Mouse (Mus musculus) MEL (cell line): ENCODE data around the gene Klhdc7b. TPM values are rescaled to one million over a fixed set of nuclear protein-coding genes. Genes with fewer than 3 reads are reported as not detected.

Experiments used
- DNase-seq: peaks from one replicate; pipeline ENCODE4 v3.0.0; 2011; ENCODE audit warnings: low read depth, low spot score
- H3K27ac ChIP-seq: 2 replicates; pipeline ENCODE4 v1.5.1; 2012; ENCODE audit warnings: low read depth, mild to moderate bottlenecking, control low read depth, low read length, moderate library complexity; ENCODE audit not compliant: control insufficient read depth
- H3K27me3 ChIP-seq, 2 experiments: fragments of 150-350 bp in 1 of 2; sonication (generic) in 1 of 2; 2 replicates each; pipeline ENCODE4 v1.6.1; 2012; ENCODE audit warnings: low read length in 2 of 2, mild to moderate bottlenecking in 2 of 2, improper control_type of control experiment in 1 of 2, moderate library complexity in 1 of 2; ENCODE audit not compliant: insufficient read depth in 2 of 2, control insufficient read depth in 1 of 2
- H3K36me3 ChIP-seq, 2 experiments: 2 replicates each; pipeline ENCODE4 v1.6.1; 2012 to 2014; ENCODE audit warnings: low read length in 2 of 2, improper control_type of control experiment in 1 of 2, inconsistent platforms in 1 of 2, mild to moderate bottlenecking in 1 of 2; ENCODE audit not compliant: insufficient read depth in 2 of 2, control insufficient read depth in 1 of 2
- H3K4me1 ChIP-seq, 2 experiments: fragments of 150-350 bp in 1 of 2; sonication (generic) in 1 of 2; 2 replicates each; pipeline ENCODE4 v1.6.1; 2012; ENCODE audit warnings: low read length in 2 of 2, improper control_type of control experiment in 1 of 2, mild to moderate bottlenecking in 1 of 2; ENCODE audit not compliant: insufficient read depth in 2 of 2, control insufficient read depth in 1 of 2
- H3K4me3 ChIP-seq, 2 experiments: fragments of 150-350 bp in 1 of 2; sonication (generic) in 1 of 2; 2 replicates each; pipeline ENCODE4 v1.5.1; 2012; ENCODE audit warnings: low read depth in 2 of 2, low read length in 2 of 2, mild to moderate bottlenecking in 2 of 2, moderate library complexity in 2 of 2, control low read depth in 1 of 2, improper control_type of control experiment in 1 of 2; ENCODE audit not compliant: control insufficient read depth in 1 of 2, insufficient read depth in 1 of 2
- H3K79me2 ChIP-seq: 2 replicates; pipeline ENCODE4 v1.6.1; 2012; ENCODE audit warnings: mild to moderate bottlenecking, low read length, moderate library complexity; ENCODE audit not compliant: control insufficient read depth, poor library complexity, insufficient read depth
- H3K9ac ChIP-seq: 2 replicates; pipeline ENCODE4 v1.6.1; 2012; ENCODE audit warnings: low read depth, mild to moderate bottlenecking, control low read depth, low read length, moderate library complexity; ENCODE audit not compliant: control insufficient read depth, poor library complexity, severe bottlenecking
- H3K9me3 ChIP-seq: fragments of 150-350 bp; sonication (generic); replicated peaks from 2 replicates; pipeline ENCODE4 v1.6.1; 2012; ENCODE audit warnings: mild to moderate bottlenecking, low read length, improper control_type of control experiment, moderate library complexity; ENCODE audit not compliant: insufficient read depth
- BHLHE40 ChIP-seq: IDR thresholded peaks from 2 replicates; pipeline ENCODE4 v1.6.1; 2012; ENCODE audit warnings: low read depth, mild to moderate bottlenecking, inconsistent platforms, low read length, improper control_type of control experiment, borderline replicate concordance
- CHD1 ChIP-seq: IDR thresholded peaks from 2 replicates; pipeline ENCODE4 v1.6.1; 2012; ENCODE audit warnings: low read depth, mild to moderate bottlenecking, inconsistent platforms, low read length, improper control_type of control experiment
- ELF1 ChIP-seq: IDR thresholded peaks from 2 replicates; pipeline ENCODE4 v1.6.1; 2014; ENCODE audit warnings: low read depth, mild to moderate bottlenecking, inconsistent platforms, low read length, improper control_type of control experiment, moderate library complexity
- ETS1 ChIP-seq: IDR thresholded peaks from 2 replicates; pipeline ENCODE4 v1.6.1; 2012; ENCODE audit warnings: low read depth, mild to moderate bottlenecking, inconsistent platforms, low read length, improper control_type of control experiment, moderate library complexity
- GABPA ChIP-seq: IDR thresholded peaks from 2 replicates; pipeline ENCODE4 v1.6.1; 2012; ENCODE audit warnings: low read depth, mild to moderate bottlenecking, inconsistent platforms, low read length, improper control_type of control experiment, moderate library complexity
- GATA1 ChIP-seq: IDR thresholded peaks from 2 replicates; pipeline ENCODE4 v1.6.1; 2011; ENCODE audit warnings: low read depth, low read length, improper control_type of control experiment
- KAT2A ChIP-seq: conservative IDR thresholded peaks from 2 replicates; pipeline ENCODE4 v1.6.1; 2012; ENCODE audit warnings: low read depth, low read length, improper control_type of control experiment, inconsistent platforms
- MAX ChIP-seq: IDR thresholded peaks from 2 replicates; pipeline ENCODE4 v1.6.1; 2011; ENCODE audit warnings: low read length, improper control_type of control experiment
- MAZ ChIP-seq: IDR thresholded peaks from 2 replicates; pipeline ENCODE4 v1.6.1; 2012; ENCODE audit warnings: low read depth, mild to moderate bottlenecking, inconsistent platforms, low read length, improper control_type of control experiment
- MEF2A ChIP-seq: IDR thresholded peaks from 2 replicates; pipeline ENCODE4 v1.6.1; 2014; ENCODE audit warnings: low read depth, mild to moderate bottlenecking, inconsistent platforms, low read length, improper control_type of control experiment; ENCODE audit not compliant: poor library complexity, insufficient replicate concordance, severe bottlenecking; ENCODE audit errors: extremely low read depth
- MXI1 ChIP-seq: IDR thresholded peaks from 2 replicates; pipeline ENCODE4 v1.6.1; 2011; ENCODE audit warnings: mild to moderate bottlenecking, low read depth, low read length, improper control_type of control experiment
- MYB ChIP-seq: IDR thresholded peaks from 2 replicates; pipeline ENCODE4 v1.6.1; 2011; ENCODE audit warnings: mild to moderate bottlenecking, low read depth, low read length, improper control_type of control experiment
- POLR2A ChIP-seq, 2 experiments: IDR thresholded peaks; 2 replicates each; pipeline ENCODE4 v1.6.1; 2011 to 2012; ENCODE audit warnings: low read length in 2 of 2, mild to moderate bottlenecking in 2 of 2, control low read depth in 1 of 2, improper control_type of control experiment in 1 of 2, low read depth in 1 of 2, moderate library complexity in 1 of 2; ENCODE audit not compliant: control insufficient read depth in 1 of 2, insufficient read depth in 1 of 2, poor library complexity in 1 of 2
- POLR2AphosphoS2 ChIP-seq: IDR thresholded peaks from 2 replicates; pipeline ENCODE4 v1.6.1; 2011; ENCODE audit warnings: low read length, improper control_type of control experiment
- POLR2AphosphoS5 ChIP-seq: IDR thresholded peaks from 2 replicates; pipeline ENCODE4 v1.6.1; 2012; ENCODE audit warnings: low read depth, borderline replicate concordance, mild to moderate bottlenecking, inconsistent platforms, low read length, moderate library complexity, mixed read lengths
- SIN3A ChIP-seq: IDR thresholded peaks from 2 replicates; pipeline ENCODE4 v1.6.1; 2012; ENCODE audit warnings: low read length, improper control_type of control experiment, inconsistent platforms
- SMC3 ChIP-seq: IDR thresholded peaks from 2 replicates; pipeline ENCODE4 v1.6.1; 2011; ENCODE audit warnings: low read depth, low read length, improper control_type of control experiment
- TAL1 ChIP-seq: IDR thresholded peaks from 2 replicates; pipeline ENCODE4 v1.6.1; 2012; ENCODE audit warnings: mild to moderate bottlenecking, inconsistent platforms, low read length, moderate library complexity, mixed read lengths
- TBP ChIP-seq: IDR thresholded peaks from 2 replicates; pipeline ENCODE4 v1.8.0; 2011; ENCODE audit warnings: low read depth, low read length, improper control_type of control experiment
- TCF12 ChIP-seq: IDR thresholded peaks from 2 replicates; pipeline ENCODE4 v1.6.1; 2014; ENCODE audit warnings: low read depth, mild to moderate bottlenecking, inconsistent platforms, low read length, improper control_type of control experiment, moderate library complexity
- UBTF ChIP-seq: IDR thresholded peaks from 2 replicates; pipeline ENCODE4 v1.6.1; 2012; ENCODE audit warnings: low read depth, mild to moderate bottlenecking, inconsistent platforms, low read length, improper control_type of control experiment, moderate library complexity, borderline replicate concordance; ENCODE audit not compliant: insufficient read depth
- ZMIZ1 ChIP-seq: IDR thresholded peaks from 2 replicates; pipeline ENCODE4 v1.6.1; 2012; ENCODE audit warnings: low read depth, mild to moderate bottlenecking, inconsistent platforms, low read length, improper control_type of control experiment, moderate library complexity
- ZNF384 ChIP-seq: IDR thresholded peaks from 2 replicates; pipeline ENCODE4 v1.6.1; 2012; ENCODE audit warnings: low read depth, mild to moderate bottlenecking, inconsistent platforms, low read length, improper control_type of control experiment
- polyA plus RNA-seq, 2 experiments: library from polyadenylated mRNA; stranded (reverse) in 1 of 2; unstranded in 1 of 2; fragments of >175 nt in 1 of 2; fragments of >200 nt in 1 of 2; gene quantifications; 2 replicates each; pipeline versions ENCODE4 v1.2.1 to v1.2.4; 2012; ENCODE audit warnings: low replicate concordance in 2 of 2, low read depth in 1 of 2; ENCODE audit not compliant: insufficient read length in 2 of 2, insufficient read depth in 1 of 2, missing spikeins in 1 of 2
- total RNA-seq: library from RNA; depleted of rRNA; stranded (reverse); fragments of 300-350 nt; gene quantifications from 2 replicates; pipeline ENCODE4 v1.2.3, GENCODE M21; 2012

Klhdc7b gene
- total and polyA plus RNA-seq, 3 experiments: 0.01 TPM; not detected in 2

GRCm38 (mm10) chr15:89426716-89427115, 42.0 kb downstream of the Klhdc7b start:
- TF ChIP-seq MXI1 (no peak), TCF12 (no peak), MAX (no peak), CHD1 (no peak), POLR2A (IDR thresholded peaks at IDR 0.05; ENCODE audit: control insufficient read depth in 1 of 2, insufficient read depth in 1 of 2, low read depth in 1 of 2, low read length in 2 of 2, poor library complexity in 1 of 2) (no peak), KAT2A (no peak), POLR2AphosphoS5 (no peak), GATA1 (no peak), ZMIZ1 (no peak), MYB (no peak), TAL1 (no peak)
- TF ChIP-seq, all 39 proteins: peak for 0
- no peaks in the 10 kb centered on the region for H3K9me3 ChIP-seq
- H3K36me3 ChIP-seq: peaks cover 0 to 5% of the 10 kb centered on the region in 2 experiments; a peak in 2 of 4 replicates
- no peak overlapping the region for H3K9ac ChIP-seq
- no peak for DNase-seq
- no peak overlapping the region for H3K27ac ChIP-seq
- no peaks in the 10 kb centered on the region for H3K27me3 ChIP-seq
- peaks cover 0 to 9% of the 10 kb centered on the region in 2 experiments; a peak in 1 of 4 replicates for H3K4me1 ChIP-seq
- no peaks in the 10 kb centered on the region; the same call in 1 of the 2 replicates for H3K79me2 ChIP-seq
- H3K4me3 ChIP-seq: no peak overlapping the region

DNA sequence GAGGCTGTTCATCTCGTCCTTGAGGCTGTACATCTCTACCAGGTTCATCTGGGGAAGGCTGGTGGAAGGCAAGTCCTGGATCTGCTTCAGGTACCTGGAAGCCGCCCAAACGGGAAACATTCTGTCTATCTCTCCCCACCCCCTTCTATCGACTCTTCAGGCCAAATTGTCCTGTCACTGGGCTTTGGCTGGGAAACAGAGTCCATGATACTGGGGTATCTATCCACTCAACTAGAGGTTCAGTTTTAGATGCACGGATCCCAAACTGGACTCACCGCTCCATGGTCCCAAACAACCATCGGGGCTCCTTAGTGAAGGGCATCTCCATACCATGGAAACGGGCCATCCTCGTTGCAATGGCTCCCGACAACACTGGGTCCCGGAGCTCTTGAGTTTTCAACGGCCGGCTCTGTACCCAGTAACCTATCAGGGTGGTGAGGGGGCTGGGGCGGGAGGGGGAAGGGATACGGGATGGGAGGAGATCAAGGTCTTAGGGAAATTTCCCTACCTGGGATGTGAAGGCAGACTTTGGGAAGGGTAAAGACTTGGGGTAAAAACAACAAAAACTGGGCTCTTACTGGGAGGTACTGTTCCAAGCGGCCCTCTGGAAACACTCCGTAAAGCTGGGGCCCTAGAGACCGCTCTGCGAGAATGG, 43.5 kb downstream of the Klhdc7b start:
- H3K27ac ChIP-seq: no peak overlapping the region
- peak overlapping the region in 1 of 2 experiments; percentile 84; a peak in 2 of 4 replicates for H3K4me3 ChIP-seq
- no peak for DNase-seq
- H3K9ac ChIP-seq: no peak overlapping the region
- no peaks in the 10 kb centered on the region for H3K9me3 ChIP-seq
- TF ChIP-seq SIN3A (no peak), TBP (no peak), POLR2AphosphoS2 (no peak), BHLHE40 (no peak), ZNF384 (no peak), ELF1 (no peak), GATA1 (no peak), TCF12 (no peak), ETS1 (no peak), TAL1 (no peak), GABPA (no peak), POLR2AphosphoS5 (no peak), KAT2A (no peak), UBTF (no peak), MAZ (no peak), SMC3 (no peak), MEF2A (no peak)
- no peaks in the 10 kb centered on the region for H3K27me3 ChIP-seq
- H3K4me1 ChIP-seq: peaks cover 0 to 9% of the 10 kb centered on the region in 2 experiments; a peak in 1 of 4 replicates
- H3K36me3 ChIP-seq: peaks cover 0 to 5% of the 10 kb centered on the region in 2 experiments; a peak in 2 of 4 replicates
- H3K79me2 ChIP-seq: no peaks in the 10 kb centered on the region; the same call in 1 of the 2 replicates
